Mouse (Mus musculus) frontal cortex, postnatal 36 days (tissue): ENCODE measurements at regions not wholly inside any gene's neighbourhood (a gene's known extent, or its start where the extent isn't known, plus 50 kb on each side); places are given as distances from the start of the nearest gene placed in this dataset.
A peak's percentile ranks its signal among the peaks of the same experiment; 100 is the strongest.

Source experiments
- DNase-seq, 2 experiments: peaks; one replicate each; pipeline ENCODE4 v3.0.0; 2022; ENCODE audit warnings: low spot score in 2 of 2

DNA sequence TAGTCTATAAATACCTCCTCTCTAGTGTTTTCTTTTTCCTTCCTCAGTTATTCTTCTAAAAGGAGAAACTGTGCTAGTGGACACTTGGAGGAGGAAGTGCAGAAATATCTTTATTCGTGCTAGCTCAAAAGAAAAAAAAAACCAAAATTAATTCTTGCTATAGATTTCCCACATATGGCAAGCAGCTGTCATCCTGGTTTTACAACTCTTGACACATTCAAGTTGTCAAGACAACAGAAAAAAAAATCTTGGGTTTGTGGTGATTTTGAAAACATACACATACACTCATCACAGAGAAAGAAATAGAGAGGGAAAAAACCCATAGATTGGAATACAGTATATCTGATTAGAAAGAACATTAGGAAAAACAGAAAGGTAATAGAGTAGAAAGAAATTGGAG lies 352.8 kb upstream of the Slco3a1 start:
- DNase-seq: no peak

DNA sequence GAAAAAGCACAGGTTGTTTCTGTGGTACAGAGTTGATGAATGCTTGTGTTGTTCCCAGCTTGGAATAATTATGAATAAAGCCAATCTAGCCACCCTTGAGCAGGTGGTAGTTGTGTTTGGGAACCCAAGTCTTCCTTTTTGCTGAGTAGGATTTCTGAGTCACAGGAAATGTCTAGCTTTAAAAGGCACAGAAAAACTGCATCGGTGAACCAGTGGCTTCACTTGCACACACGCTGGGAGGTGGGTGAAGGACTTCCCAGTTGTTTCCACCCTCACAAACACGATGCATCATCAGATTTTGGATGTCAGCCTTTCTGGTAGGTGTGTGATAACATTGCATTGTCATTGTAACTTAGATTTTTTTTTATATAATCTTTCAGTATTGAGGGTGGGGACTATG lies 322.9 kb upstream of the Slco3a1 start:
- peak; percentile 16 to 33 for DNase-seq

DNA sequence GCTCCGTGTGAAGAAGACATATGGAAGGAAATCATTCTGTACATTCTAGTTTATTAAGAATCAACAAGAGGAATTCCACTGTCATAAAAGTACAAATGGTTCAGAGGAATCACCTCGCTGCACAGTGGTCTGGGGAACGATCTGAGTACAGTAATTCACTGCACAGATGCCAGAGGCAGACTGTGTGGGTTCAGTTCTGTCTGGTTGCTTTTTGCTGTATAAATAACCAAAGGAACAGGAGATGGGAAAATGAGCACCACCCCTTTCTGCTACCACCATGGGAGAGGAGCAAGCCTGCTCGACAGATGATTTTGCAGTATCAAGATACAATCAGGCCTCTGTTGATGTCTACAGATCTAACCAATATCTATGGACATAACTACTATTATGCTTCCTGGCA lies 322.1 kb upstream of the Slco3a1 start:
- peak in 1 of 2 experiments; percentile 52 for DNase-seq

DNA sequence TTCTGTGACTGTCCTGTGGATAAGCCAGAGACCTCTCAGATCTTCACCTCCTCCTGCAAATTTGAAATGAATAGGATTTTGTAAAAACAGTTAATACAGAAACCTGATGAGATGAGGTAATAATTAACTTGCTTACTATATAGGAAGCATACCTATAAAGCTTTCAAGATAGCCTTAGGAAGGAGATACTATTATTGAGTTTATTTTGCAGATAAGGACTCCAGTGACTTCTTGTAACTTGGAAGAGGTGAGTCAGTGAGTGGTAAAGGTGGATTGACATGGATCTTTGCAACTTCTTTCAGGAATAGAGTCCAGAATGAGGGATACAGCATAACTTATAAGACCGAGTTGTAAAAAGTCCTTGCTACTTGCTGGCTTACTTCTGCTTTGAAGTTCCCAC lies 315.7 kb upstream of the Slco3a1 start:
- DNase-seq: no peak

DNA sequence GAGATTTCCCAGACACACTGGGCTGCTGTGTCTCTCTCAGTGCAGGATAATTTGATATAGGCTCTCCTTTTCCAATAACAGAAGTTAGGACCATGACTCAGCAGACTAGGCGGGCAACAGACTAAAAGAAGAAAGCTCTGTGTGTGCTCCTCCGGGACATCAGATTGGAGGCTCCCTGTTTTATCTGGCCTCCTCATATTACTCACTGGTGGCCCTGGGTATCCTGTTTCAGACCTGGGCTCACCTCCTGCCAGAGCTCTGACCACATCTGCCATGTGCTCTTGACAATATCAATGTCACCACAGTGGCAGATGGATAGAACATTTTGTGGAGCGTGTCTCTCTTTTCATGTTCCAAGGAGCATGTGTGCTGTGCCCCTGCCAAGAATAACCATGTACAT lies 308.1 kb upstream of the Slco3a1 start:
- no peak for DNase-seq

DNA sequence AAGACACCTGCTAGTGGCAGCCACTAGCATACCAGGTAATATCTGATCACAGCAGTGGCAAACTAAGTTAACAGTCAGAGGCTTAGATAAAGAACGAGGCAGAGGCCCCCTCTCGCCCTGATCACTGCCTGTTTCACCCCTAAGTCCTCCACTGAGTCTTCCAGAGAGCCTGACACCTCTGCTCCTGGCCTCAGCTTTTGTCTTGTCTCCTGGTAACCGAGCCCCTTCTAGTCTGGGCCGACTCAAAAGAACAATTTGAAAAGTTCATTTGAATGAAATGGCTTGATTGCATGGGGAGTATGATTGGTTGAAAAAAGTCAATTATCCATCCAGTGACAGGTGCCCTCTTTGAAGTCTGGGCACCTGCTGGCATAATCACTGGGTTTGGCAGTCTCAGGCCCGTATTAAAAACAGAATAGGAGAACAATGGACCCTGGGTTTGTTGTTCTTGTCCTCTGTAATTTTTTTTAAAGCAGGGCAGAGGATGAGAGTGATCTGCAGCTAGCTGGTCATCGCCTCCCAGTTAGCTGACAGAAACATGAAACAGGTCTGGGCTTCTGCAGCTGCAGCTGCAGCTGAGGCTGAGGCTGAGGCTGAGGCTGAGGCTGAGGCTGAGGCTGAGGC lies 289.8 kb upstream of the Slco3a1 start:
- no peak for DNase-seq

DNA sequence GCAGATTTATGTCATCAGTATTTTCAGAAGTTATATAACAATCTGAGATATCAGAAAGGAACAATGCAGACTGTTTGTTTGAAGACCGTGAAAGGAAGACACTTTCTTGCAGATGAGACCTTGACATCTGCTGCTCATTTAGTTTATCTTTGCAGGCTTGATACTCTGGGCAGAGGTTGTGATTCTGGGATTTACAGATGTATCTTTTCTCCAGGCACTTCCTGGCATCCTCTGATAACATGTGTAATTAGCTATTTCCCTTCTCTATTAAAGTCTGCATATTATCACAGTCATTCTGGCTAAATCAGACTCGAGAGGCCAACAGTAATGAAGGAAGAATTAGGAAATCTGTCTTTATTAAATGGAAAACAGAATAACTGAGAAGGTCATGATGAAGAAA lies 268.7 kb upstream of the Slco3a1 start:
- DNase-seq: no peak

DNA sequence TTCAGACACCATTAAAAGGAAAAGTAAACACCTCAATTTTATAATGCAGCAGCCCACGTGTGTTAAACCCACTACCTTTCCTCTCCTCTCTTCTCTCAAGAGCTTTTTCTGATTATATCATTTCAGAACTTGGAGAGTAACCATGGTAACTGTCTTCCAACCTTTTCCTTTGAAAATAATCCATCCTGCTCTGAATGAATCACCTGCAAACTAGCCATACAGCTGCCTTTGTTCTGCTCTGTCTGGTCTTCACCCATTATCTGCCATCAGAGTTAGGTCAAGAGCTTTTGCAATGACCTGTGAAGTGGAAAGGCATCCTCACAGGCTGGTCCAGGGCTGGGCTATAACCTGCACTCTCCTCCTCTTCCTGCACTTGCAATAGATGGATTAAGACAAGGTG lies 238.7 kb upstream of the Slco3a1 start:
- no peak for DNase-seq

DNA sequence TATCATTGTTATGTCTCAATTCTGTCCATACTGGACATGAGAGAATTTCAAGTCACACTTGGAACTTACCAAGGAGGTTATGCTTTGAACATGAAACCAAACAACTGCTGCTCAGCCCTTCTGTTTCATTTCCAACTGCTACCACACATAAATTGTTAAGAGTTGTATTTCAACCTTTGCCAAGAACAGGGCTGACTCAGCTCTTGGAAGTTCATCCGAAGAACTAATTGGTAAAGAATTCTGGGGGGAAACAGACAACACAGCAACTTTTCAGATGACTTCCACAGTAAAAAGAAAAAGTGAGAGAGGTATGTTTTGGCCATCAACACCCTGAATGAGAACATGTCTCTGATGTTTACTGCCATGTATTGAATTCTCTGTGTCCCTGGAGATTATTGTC lies 234.1 kb upstream of the Slco3a1 start:
- DNase-seq: no peak

DNA sequence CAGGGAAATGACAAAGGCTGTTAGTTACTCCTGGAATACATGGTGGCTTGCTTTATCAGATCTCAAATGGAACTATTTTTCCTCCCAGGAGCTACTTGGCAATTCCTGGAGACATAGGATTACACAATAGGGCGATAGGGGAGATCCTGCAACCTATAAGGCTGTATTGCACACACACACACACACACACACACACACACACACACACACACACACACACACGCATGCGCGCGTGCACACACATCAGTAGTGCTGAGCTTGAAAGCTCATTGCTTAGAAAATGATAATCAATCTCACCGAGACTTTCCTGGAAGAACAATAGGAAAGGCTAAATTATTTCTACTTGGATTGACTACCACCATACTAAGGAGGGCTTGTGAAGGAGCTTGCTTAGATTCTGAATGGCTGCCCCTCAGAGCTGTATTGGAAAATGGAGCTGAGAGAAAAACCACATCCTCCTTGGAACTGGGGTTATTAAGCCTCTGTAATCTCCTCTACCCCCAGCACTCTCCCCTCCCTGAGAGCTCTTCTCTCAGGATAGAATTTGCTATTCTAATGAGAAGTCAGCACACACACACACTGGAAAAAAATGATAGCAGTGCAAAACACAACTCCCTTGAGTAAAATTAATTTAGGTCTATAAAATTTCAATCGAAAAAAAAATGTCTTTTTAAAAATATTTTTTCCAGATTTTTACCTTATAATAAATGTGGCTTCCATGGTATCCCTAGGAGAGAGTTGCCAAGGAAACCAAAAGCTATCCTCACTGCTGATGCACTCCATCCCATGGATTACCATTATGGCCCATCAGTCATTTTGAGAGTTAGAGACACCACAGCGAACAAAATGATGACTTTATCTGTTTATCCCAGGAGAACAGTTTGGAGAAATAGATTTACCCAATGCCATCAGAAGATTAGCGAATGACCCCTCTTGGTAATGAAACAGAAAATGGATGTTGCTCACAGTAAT lies 217.1 kb upstream of the Slco3a1 start:
- no peak for DNase-seq

DNA sequence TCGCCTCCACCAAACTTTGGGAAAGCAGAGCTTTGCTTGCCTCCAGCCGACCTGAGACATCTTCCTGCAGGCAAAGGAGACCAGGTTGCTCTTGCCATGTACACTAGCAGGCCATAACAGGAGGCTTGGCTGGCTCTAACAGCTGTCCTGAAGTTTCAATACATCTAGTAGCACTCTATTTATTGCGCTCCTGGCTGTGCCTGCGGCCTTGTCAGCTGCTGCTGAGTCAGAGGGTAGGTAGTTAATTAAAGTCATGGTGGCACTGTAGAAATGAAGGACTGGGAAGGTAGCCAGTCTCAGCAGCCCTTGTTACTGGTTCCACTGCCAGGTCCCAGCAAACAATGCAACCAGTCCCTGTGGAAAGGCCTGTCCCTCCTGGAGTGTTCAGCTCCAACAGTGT lies 212.0 kb upstream of the Slco3a1 start:
- DNase-seq: no peak

DNA sequence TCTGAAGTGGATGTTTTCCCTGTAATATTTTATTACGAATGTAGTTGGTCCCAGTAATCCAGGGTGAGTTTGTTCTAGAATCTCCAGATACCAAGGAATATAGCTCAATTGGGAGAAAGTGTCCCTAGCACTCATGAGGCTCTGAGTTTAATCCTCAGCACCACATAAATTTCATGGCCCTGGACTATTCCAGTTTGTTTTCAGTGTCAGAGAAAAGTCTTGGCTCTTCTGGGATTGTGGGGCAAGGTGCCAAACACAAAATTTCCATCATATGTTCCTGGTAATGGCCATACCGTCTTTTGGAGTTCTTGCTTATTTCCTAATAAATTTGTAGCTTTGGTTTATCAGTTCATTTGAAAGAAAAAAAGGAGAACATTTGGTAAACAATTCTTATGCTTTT lies 202.9 kb upstream of the Slco3a1 start:
- no peak for DNase-seq

DNA sequence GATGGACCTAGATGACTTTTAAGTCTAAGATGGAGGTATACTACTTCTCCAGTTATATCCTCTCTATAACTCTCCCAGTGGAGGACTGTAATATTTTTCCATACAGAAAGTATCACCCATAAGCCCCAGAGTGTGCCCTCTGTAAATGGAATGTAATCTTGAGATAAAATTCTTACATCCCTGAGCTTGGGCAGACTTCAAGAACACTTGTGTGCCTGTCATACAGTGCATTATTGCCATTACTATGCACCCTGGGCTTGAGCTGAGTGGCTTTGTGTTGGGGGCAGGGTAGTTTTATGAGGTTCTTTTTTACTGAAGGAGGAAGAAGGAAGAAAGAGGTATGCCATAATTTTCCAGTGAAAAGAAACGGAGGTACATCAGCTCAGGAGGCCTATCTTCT lies 193.1 kb upstream of the Slco3a1 start:
- no peak for DNase-seq

DNA sequence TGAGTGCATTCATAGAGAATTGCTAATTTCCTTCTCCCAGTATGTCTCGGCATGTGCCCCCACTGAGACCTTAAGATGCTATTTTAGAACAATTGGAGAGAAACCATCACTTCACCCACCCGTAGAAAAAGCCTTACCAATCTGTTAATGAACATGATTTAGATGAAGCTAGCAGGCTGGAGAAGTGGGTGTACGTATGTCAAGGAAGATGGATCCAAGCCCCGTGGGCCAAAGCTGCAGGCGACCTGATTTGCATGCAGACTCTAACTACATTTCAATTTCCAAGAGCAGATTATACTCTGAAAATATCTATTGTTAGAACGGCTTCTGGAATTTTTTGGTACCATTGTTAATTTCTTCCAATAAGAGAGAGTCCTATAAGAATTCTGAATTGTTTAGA lies 180.4 kb upstream of the Slco3a1 start:
- DNase-seq: no peak

DNA sequence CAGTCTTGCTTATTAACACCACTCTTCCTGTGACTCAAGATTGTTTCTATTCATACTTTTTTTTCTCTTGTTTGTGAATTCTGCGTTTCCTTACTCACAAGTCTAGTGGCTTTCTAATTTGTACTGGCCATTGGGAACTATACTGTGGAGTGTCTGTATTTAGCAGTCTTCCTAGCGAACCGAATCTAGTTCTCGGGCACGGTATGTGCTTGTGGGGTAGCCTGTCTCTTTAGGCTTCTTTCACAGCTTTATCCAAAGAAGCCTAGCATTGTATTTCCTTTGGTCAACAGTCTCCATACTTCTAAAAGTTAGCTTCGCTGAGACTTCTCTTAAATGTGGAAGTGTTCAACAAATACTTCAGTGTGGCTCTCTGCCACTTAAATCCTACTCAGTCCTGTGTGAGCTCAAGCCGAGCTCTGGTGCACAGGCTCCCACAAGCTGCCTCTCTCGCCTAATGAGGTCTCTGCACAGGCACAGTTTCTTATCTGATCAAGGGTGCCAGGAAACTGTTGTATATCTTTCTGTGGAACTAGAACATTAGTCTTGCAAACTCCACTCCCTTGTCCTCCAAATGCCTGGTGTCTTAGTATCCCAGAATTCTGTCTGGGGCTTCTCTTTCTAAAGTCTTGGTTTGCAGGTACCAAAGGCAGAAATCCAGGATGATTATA lies 171.9 kb upstream of the Slco3a1 start:
- no peak for DNase-seq

DNA sequence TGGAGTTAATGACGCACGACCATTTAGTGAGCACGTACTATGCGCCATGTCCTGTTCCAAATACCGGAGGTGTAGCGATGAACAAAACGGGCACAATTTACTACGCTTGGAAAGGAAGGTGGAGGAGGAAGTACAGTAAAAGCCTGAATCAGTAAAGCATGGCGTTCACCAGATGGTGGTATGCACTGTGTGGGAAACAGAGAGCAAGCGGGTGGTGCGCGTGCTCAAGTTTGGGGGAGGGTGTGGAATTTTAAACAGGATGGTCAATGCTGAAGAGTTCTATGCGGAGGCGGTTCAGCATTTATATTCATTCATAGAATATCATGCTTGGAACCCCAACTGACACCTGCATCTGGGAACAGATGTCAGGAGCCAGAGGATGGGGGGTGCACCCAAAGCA lies 164.7 kb upstream of the Slco3a1 start:
- peak; percentile 68 to 74 for DNase-seq

DNA sequence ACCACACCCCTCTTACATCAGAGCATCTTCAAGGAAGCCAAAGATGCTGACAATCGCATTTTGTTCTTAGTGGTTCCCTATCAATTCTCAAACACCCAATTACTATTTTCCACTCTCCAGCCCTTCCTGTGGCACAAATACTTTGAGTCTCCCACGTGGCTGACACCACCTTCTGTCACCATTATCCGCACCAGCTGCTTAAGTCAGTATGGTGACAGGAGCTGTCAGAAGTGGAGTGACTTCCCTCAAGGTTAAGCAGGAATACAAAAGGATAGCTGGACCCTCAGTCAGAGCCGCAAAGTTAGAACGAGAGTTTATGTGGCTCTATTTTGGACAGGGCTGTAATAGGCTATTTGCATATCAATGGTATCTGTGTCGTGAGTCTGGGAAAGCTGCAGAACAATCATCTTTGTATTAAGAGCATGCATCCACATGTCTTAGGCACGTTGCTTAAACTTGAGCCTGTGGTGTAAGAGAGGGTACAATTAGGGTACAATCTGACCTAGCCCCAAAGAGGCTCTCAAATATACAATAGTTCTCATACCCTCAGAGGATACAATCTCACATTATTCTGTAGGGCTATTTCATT lies 155.5 kb upstream of the Slco3a1 start:
- DNase-seq: no peak

DNA sequence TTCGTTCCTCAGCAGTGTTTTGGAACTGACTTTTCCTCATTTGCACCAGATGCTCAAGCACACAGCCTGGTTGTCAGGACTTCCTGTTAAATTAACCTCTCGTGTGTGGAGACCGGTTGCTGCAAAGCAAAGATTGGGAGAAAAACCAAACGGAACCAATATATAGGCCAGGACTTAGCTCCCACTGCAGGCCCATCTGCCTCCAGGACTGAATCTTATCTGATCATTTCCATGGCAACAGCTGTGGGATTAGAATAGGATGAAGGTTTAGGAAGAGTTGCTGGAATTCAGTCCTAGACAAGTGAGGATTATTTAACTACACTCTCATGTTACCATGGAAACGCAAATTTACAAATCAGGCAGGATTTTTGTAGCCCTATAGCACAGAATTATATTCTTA lies 154.4 kb upstream of the Slco3a1 start:
- peak; percentile 20 to 33 for DNase-seq

DNA sequence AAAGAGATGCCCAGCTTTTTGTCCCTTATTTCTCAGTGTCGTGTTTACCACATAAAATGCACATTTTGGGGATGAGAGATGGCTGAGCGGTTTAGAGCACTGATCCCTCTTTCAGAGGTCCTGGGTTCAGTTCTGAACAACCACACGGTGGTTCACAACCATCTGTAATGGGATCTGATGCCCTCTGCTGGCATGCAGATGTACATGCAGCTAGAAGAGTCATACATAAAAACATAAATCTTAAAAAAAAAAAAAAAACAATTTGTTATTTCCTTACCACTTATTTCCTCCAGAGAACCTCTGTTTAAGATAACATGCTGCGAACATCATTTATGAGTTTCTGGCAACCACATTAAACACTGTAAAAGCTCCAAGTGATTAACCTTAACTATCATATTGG lies 149.0 kb upstream of the Slco3a1 start:
- DNase-seq: no peak

DNA sequence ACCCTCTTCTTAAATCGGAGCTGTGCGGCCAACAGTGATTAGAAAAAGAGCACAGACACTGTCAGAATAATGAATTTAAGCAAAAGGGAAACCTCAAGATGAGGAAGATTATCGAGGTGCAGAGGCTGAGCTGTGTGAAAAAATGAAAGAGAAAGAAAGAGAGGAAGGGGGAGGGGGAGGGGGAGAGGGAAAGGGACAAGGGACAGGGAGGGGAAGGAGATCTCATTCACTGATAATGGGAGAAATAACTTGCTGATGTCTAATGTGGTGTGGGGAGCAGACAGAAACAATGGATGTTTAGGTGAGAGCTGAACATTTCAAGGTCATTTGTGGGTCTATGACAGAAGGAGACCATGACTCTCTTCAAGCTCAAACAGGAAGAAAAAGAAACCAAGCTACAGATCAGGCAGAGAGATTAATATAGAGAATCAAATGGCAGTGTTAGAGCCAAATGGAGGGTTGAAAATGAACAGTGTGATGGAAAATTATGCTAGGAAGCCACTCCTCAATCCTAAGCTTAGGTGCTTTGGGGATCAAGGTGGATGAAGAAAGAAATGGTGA lies 143.3 kb upstream of the Slco3a1 start:
- DNase-seq: no peak

DNA sequence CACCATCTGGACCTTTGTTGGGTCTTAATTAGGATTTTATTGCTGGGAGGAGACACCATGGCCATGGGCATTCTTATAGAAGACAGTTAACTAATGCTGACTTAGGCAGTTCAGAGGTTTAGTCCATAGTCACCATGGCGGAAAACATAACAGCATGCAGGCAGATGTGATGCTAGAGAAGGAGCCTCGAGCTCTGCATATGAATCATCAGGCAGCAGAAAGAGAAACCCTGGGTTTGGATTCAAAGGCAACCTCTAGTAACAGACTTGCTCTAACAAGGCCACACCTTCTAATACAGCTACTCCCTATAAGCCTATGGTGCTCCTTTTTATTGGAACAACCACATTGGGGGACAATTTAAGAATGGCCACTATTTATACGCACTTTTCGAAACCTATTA lies 141.7 kb upstream of the Slco3a1 start:
- DNase-seq: no peak

DNA sequence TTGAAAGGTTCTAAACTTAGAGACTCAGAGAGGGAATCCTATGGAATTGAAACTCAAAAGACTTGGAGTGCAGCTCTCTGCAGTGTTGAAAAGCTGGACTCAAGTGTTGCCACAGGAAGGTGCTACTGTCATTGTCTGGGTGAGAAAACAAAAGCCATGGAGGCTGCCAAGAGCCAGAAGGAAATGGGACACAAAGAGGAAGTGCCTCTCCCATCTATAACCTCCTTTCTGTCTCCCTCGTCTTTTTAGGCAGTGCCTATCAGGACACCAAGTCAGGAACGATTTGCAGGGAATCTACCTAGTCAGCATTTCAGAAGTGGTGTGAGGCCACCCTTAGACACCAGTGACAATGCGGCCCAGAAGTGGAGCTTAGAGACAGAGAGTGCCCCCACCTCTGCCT lies 138.5 kb upstream of the Slco3a1 start:
- DNase-seq: no peak
